Mouse (Mus musculus): ENCODE data around the gene Etfrf1. TPM values are rescaled to one million over a fixed set of nuclear protein-coding genes. Genes with fewer than 3 reads are reported as not detected.

Gene Etfrf1
- polyA plus RNA-seq, 1 experiment = 38.4 TPM

DNA sequence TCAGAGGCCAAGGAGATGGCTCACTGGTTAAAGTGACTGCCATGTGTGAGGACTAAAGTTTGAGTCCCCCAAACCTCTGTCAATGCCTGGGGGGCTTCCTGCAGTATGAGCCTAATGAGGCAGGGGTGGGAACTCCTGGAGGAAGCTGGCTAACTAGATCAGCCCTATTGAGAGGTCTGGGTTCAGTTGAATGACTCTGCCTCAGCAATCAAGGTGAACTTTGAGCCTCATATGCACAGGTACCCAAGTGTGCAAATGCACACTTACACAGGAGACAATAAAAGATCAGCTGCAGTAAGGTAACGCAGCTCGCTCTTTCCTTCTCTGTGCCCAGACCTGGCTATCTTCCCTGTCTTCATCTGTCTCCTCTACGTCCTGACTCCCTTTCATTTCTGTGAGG lies 17.9 kb upstream of the Etfrf1 start:
- H3K4me1 ChIP-seq (ENCODE audit: control insufficient read depth, insufficient read depth, low read length) = no peaks in the 10 kb centered on the region
- no peak for TF ChIP-seq POLR2A (IDR thresholded peaks at IDR 0.05; ENCODE audit: low read depth, low read length)
- H3K4me3 ChIP-seq (ENCODE audit: insufficient read depth, low read length) = no peak overlapping the region
- no peak overlapping the region for H3K27ac ChIP-seq (ENCODE audit: insufficient read depth, low read length)

DNA sequence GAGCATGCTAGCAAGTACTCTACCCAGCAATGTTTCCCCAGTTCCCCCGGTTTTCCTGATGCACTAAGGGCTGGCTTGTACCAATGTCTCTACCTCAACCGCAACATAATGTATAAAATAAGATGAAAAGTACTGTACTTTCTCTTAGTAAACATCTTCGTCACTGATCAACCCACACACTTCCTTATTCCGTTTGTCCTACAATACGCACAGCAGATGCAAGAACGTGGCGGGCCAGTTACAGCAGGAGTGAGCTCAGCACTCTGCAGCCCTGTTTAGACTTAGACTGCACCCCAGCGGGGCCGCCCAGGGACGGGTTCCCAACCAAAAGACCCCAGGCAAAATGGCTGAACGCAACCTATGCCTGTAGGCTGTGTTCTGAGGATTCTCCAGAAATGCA lies 17.5 kb upstream of the Etfrf1 start:
- no peaks in the 10 kb centered on the region for H3K4me1 ChIP-seq (ENCODE audit: control insufficient read depth, insufficient read depth, low read length)
- no peak overlapping the region for H3K27ac ChIP-seq (ENCODE audit: insufficient read depth, low read length)
- H3K4me3 ChIP-seq (ENCODE audit: insufficient read depth, low read length) = no peak overlapping the region
- TF ChIP-seq CTCF (IDR thresholded peaks at IDR 0.05; ENCODE audit: borderline replicate concordance, insufficient read depth, low read length) (no peak), POLR2A (IDR thresholded peaks at IDR 0.05; ENCODE audit: low read depth, low read length) (no peak)

DNA sequence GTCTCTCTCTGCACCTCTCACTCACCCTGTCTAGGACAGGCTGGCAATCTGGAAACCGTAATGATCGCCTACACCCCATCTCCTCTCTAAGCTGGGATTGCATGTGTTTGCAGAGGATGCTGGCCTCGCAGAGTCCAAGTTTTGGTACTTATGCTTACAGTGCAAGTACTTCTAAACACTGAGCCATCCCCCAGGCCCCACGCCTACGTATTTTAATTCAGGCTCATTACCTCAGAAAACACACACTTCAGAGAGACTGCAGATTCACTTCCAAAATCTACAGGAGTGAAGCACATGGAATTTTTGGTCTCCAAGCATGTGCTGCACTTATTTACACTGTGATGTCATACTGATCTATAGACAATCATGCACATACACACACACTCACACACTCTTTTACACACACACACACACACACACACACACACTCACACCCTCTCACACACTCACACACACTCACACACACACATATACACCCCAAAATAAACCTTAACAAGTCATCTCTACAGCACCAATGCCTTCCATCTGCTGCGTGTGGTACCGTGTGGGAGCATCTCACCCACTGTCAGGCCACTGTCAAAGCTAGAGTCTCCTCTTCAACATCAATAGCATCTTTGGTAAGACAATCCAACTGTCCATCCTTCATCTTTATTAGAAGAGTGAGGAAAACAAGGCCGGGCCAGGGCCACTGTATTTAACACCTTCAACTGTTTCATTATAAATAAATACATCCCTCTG lies 12.8 kb upstream of the Etfrf1 start:
- Histone ChIP-seq H3K4me1 (ENCODE audit: control insufficient read depth, insufficient read depth, low read length) (peaks cover under 1% of the 10 kb centered on the region; the same call in 1 of the 2 replicates), H3K4me3 (ENCODE audit: insufficient read depth, low read length) (no peak overlapping the region), H3K27ac (ENCODE audit: insufficient read depth, low read length) (no peak overlapping the region)
- no peak for TF ChIP-seq POLR2A (IDR thresholded peaks at IDR 0.05; ENCODE audit: low read depth, low read length)
- no peak for TF ChIP-seq CTCF (IDR thresholded peaks at IDR 0.05; ENCODE audit: borderline replicate concordance, insufficient read depth, low read length)

DNA sequence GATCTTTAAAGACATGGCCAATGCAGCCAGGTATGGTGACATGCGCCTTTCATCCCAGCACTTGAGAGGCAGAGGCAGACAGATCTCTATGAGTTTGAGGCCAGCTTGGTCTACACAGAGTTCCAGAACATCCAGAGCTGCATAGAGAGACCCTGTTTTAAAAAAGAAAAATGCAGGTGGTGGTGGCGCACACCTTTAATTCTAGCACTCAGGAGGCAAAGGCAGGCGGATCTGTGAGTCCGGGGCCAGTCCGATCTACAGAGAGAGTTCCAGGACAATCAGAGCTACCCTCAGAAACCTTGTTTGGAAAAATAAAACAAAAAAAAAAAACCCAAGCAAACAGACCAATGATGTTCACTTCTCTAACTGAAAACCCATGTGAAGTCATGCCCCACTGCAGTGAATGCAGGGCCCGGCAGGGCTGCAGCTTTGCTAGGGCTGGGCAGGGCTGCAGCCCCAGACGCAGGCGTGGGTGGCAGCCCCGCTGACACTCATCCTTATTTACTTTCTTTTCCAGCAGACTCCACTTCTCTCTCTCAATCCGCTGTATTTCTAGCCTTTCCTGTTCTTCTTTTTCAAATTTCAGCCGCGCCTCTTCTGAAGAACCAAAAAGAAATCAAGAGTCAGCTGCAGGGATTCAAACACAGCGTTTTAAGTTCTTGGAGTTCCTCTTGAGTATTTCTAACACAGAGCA lies 8.4 kb upstream of the Etfrf1 start:
- H3K4me1 ChIP-seq (ENCODE audit: control insufficient read depth, insufficient read depth, low read length) = peaks cover 3% of the 10 kb centered on the region; the same call in 1 of the 2 replicates
- no peak overlapping the region for H3K4me3 ChIP-seq (ENCODE audit: insufficient read depth, low read length)
- peak overlapping the region; percentile 61; the same call in 1 of the 2 replicates for H3K27ac ChIP-seq (ENCODE audit: insufficient read depth, low read length)
- TF ChIP-seq POLR2A (IDR thresholded peaks at IDR 0.05; ENCODE audit: low read depth, low read length) = no peak
- no peak for TF ChIP-seq CTCF (IDR thresholded peaks at IDR 0.05; ENCODE audit: borderline replicate concordance, insufficient read depth, low read length)

GRCm38 (mm10) chr6:145204440-145204839 lies 6.5 kb upstream of the Etfrf1 start:
- Histone ChIP-seq H3K4me3 (ENCODE audit: insufficient read depth, low read length) (no peak overlapping the region), H3K4me1 (ENCODE audit: control insufficient read depth, insufficient read depth, low read length) (peaks cover 3% of the 10 kb centered on the region; the same call in 1 of the 2 replicates), H3K27ac (ENCODE audit: insufficient read depth, low read length) (no peak overlapping the region)
- TF ChIP-seq POLR2A (IDR thresholded peaks at IDR 0.05; ENCODE audit: low read depth, low read length) = no peak
- TF ChIP-seq CTCF (IDR thresholded peaks at IDR 0.05; ENCODE audit: borderline replicate concordance, insufficient read depth, low read length) = no peak

DNA sequence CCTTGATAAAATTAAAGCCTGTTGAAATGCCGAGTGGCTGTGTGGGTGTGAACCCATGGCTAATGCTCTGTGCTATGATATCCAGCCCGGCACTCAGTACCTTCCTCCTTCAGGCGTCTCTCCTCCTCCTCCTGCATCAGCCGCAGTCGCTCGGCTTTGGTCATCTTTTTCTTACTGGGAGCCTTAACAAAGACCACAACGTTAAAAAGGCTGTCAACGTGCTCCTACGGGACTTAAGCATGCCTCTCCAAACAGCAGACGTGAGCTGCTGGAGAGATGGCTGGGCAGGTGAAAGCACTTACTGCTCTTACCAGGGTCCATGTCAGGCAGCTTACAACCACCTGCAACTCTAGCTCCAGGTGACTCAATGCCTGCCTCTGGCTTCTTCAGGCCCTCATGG lies 5.8 kb upstream of the Etfrf1 start:
- Histone ChIP-seq H3K4me3 (ENCODE audit: insufficient read depth, low read length) (no peak overlapping the region), H3K27ac (ENCODE audit: insufficient read depth, low read length) (no peak overlapping the region), H3K4me1 (ENCODE audit: control insufficient read depth, insufficient read depth, low read length) (peaks cover 3% of the 10 kb centered on the region; the same call in 1 of the 2 replicates)
- no peak for TF ChIP-seq POLR2A (IDR thresholded peaks at IDR 0.05; ENCODE audit: low read depth, low read length)
- TF ChIP-seq CTCF (IDR thresholded peaks at IDR 0.05; ENCODE audit: borderline replicate concordance, insufficient read depth, low read length) = no peak

DNA sequence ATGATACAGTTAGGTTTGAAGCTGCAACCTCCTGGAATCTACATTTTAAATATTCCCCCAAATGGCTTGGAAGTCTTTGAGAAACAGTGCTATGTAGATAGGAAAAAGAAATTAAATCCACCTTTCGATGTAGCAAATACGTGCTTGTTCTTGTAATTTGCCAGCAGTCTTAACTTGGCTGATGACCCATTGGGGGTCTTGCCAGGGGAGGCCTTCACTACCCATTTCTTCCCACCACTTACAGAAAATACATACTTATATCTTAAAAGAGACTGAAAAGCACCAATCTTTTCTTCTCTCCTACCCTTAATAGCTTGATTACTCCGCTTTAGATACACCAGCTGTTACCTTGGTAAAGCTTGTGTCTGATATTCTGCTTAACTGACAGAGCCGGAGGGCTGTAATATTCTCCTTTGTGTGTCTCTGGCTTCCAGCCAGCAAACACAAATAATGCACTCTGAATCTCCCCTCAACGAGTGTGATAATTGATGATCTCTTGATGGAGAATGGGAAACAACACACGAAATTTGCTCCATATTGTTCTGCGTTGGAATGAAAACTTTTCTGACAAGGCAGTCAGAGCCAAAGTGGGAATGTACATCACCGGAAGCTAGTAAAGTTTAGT lies 766 bp upstream of the Etfrf1 start:
- Histone ChIP-seq H3K4me1 (ENCODE audit: control insufficient read depth, insufficient read depth, low read length) (peaks cover 2% of the 10 kb centered on the region; the same call in 1 of the 2 replicates), H3K27ac (ENCODE audit: insufficient read depth, low read length) (no peak overlapping the region), H3K4me3 (ENCODE audit: insufficient read depth, low read length) (peak overlapping the region; percentile 48)
- no peak for TF ChIP-seq POLR2A (IDR thresholded peaks at IDR 0.05; ENCODE audit: low read depth, low read length)
- TF ChIP-seq CTCF (IDR thresholded peaks at IDR 0.05; ENCODE audit: borderline replicate concordance, insufficient read depth, low read length) = no peak

GRCm38 (mm10) chr6:145211376-145212305 lies 707 bp downstream of the Etfrf1 start:
- Histone ChIP-seq H3K4me1 (ENCODE audit: control insufficient read depth, insufficient read depth, low read length) (peaks cover 2% of the 10 kb centered on the region; the same call in 1 of the 2 replicates), H3K27ac (ENCODE audit: insufficient read depth, low read length) (peak overlapping the region; percentile 85), H3K4me3 (ENCODE audit: insufficient read depth, low read length) (peak overlapping the region; percentile 76)
- TF ChIP-seq POLR2A (IDR thresholded peaks at IDR 0.05; ENCODE audit: low read depth, low read length) (no peak), CTCF (IDR thresholded peaks at IDR 0.05; ENCODE audit: borderline replicate concordance, insufficient read depth, low read length) (no peak)

DNA sequence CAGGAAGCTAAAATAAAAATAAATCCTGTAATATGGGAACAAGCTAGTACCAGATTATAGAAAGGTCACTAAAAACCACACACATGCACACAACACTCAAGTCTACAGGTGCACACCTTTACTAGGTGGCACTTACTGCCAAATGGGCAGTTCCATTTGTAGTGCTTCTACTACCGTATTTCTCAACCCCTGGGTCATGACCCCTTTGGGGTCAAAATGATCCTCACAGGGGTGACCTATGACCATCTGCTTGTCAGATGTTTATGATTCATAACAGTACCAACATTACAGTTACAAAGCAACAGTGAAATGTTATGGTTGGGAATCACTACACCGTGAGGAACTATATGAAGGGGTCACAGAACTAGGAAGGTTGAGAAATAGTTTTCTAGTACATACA lies 3.0 kb downstream of the Etfrf1 start:
- no peak overlapping the region for H3K4me3 ChIP-seq (ENCODE audit: insufficient read depth, low read length)
- no peak for TF ChIP-seq POLR2A (IDR thresholded peaks at IDR 0.05; ENCODE audit: low read depth, low read length)
- TF ChIP-seq CTCF (IDR thresholded peaks at IDR 0.05; ENCODE audit: borderline replicate concordance, insufficient read depth, low read length) = no peak
- no peak overlapping the region for H3K27ac ChIP-seq (ENCODE audit: insufficient read depth, low read length)
- peaks cover 2% of the 10 kb centered on the region; the same call in 1 of the 2 replicates for H3K4me1 ChIP-seq (ENCODE audit: control insufficient read depth, insufficient read depth, low read length)
